Mouse (Mus musculus) myocyte (in vitro differentiated cells): ENCODE measurements at regions not wholly inside any gene's neighbourhood (a gene's known extent, or its start where the extent isn't known, plus 50 kb on each side); places are given as distances from the start of the nearest gene placed in this dataset.

Experiments
- MYOD1 ChIP-seq, 3 experiments: IDR thresholded peaks; one replicate each; pipeline ENCODE4 v1.6.1; 2011; ENCODE audit warnings: control low read depth in 2 of 3, low read depth in 2 of 3, mild to moderate bottlenecking in 2 of 3, moderate library complexity in 1 of 3; ENCODE audit not compliant: insufficient read length in 2 of 3, control insufficient read depth in 1 of 3
- POLR2A ChIP-seq: IDR thresholded peaks from one replicate; pipeline ENCODE4 v1.6.1; 2011; ENCODE audit warnings: low read depth, mild to moderate bottlenecking, control low read depth, moderate library complexity; ENCODE audit not compliant: insufficient read length
- POLR2AphosphoS2 ChIP-seq: IDR thresholded peaks from one replicate; pipeline ENCODE4 v1.6.1; 2011; ENCODE audit warnings: low read depth, control low read depth; ENCODE audit not compliant: insufficient read length

DNA sequence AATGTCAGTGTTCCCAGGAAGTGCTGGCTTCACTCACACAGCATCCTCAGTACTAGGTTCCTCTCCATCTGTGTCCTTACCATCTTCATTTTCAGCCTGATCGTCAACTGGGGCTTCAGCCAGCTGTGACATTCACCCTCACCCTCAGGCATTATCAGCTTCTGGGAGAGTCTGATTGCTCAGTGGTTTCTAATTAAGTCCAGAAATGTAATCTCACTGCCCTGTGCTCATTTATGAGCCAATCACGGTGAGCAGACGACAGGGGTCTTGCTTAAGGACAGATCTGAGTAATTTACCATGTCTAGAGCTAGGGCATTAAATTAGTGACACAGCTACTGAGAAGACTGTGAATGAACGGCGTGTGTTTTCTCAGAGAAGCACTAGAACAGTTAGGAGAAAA is 260.8 kb downstream of the Tle4 start:
- TF ChIP-seq POLR2A (no peak), MYOD1 (IDR thresholded peaks at IDR 0.05; ENCODE audit: control insufficient read depth in 1 of 3, insufficient read length in 2 of 3, low read depth in 2 of 3) (no peak), POLR2AphosphoS2 (no peak)
